Mouse (Mus musculus) hindbrain, embryonic 15.5 days (tissue): Measurements from ENCODE around the gene Il24. TPM values are rescaled to one million over a fixed set of nuclear protein-coding genes. Genes with fewer than 3 reads are reported as not detected.

Experiments
- ATAC-seq: fragments of 200-750 bp; cut with Nextera tagmentation; 2 replicates; pipeline ENCODE4 v1.8.0; 2017; ENCODE audit warnings: low read depth, moderate number of reproducible peaks, moderate TSS enrichment; ENCODE audit not compliant: low FRiP score
- H3K27ac ChIP-seq: fragments of 300-500 bp; sonication (generic); replicated peaks from 2 replicates; pipeline ENCODE4 v1.5.1; 2015; ENCODE audit warnings: mild to moderate bottlenecking, inconsistent platforms
- H3K27me3 ChIP-seq: fragments of 300-500 bp; sonication (generic); 2 replicates; pipeline ENCODE4 v1.6.1; 2015; ENCODE audit warnings: control low read depth, inconsistent platforms
- H3K36me3 ChIP-seq: fragments of 300-500 bp; sonication (generic); 2 replicates; pipeline ENCODE4 v1.6.1; 2015; ENCODE audit warnings: control low read depth, inconsistent platforms
- H3K4me1 ChIP-seq: fragments of 300-500 bp; sonication (generic); replicated peaks from 2 replicates; pipeline ENCODE4 v1.6.1; 2015; ENCODE audit warnings: control low read depth, inconsistent platforms
- H3K4me2 ChIP-seq: fragments of 300-500 bp; sonication (generic); 2 replicates; pipeline ENCODE4 v1.6.1; 2015; ENCODE audit warnings: moderate library complexity, mild to moderate bottlenecking, inconsistent platforms
- H3K4me3 ChIP-seq: fragments of 300-500 bp; sonication (generic); 2 replicates; pipeline ENCODE4 v1.5.1; 2015; ENCODE audit warnings: mild to moderate bottlenecking, inconsistent platforms
- H3K9ac ChIP-seq: fragments of 300-500 bp; sonication (generic); 2 replicates; pipeline ENCODE4 v1.6.1; 2015; ENCODE audit warnings: inconsistent platforms
- H3K9me3 ChIP-seq: fragments of 300-500 bp; sonication (generic); 2 replicates; pipeline ENCODE4 v1.6.1; 2016; ENCODE audit warnings: control low read depth, inconsistent platforms
- WGBS: fragments of 180-500 bp; shearing (Covaris S2); methylation state at CpG from one replicate; pipeline ENCODE4 v1.1.7; 2015; 5-methylcytosine and 5-hydroxymethylcytosine counted together
- polyA plus RNA-seq: library from polyadenylated mRNA; unstranded; fragments of >200 nt; fragmentation: Nextera tagmentation; extraction: Ambion mirVana; gene quantifications from 2 replicates; pipeline ENCODE4 v1.2.1, GENCODE M21; 2015

Gene Il24
- not detected in 2 replicates for polyA plus RNA-seq

GRCm38 (mm10) chr1:130887354-130887753, at the start of gene Il24:
Gene Il24 (minus strand): TSS chr1:130887454.
- Histone ChIP-seq H3K4me3 (no peak within 1 kb of the TSS), H3K27ac (no peak within 1 kb of the TSS), H3K9ac (no peak within 1 kb of the TSS), H3K9me3 (no peaks in the 10 kb centered on the region), H3K36me3 (no peaks in the 10 kb centered on the region), H3K4me2 (no peak within 1 kb of the TSS), H3K4me1 (no peaks in the 10 kb centered on the region), H3K27me3 (no peaks in the 10 kb centered on the region)
- ATAC-seq = no peak

GRCm38 (mm10) chr1:130936351-130936750, 49.1 kb upstream of the Il24 start:
- Histone ChIP-seq H3K9me3 (no peaks in the 10 kb centered on the region), H3K4me3 (no peak overlapping the region), H3K4me2 (no peak overlapping the region), H3K4me1 (no peaks in the 10 kb centered on the region), H3K36me3 (no peaks in the 10 kb centered on the region), H3K27me3 (no peaks in the 10 kb centered on the region), H3K9ac (no peak overlapping the region), H3K27ac (no peak overlapping the region)
- WGBS = 65% methylated on average over 6 of the region's 6 CpGs
- ATAC-seq = no peak

- H3K4me1 ChIP-seq = no peaks in the 10 kb centered on the region
- no peak for ATAC-seq
- no peaks in the 10 kb centered on the region for H3K36me3 ChIP-seq
- H3K9ac ChIP-seq = no peak overlapping the region
- no peaks in the 10 kb centered on the region for H3K27me3 ChIP-seq
- H3K4me3 ChIP-seq = no peak overlapping the region
- H3K4me2 ChIP-seq = no peak overlapping the region
- no peak overlapping the region for H3K27ac ChIP-seq
- no peaks in the 10 kb centered on the region for H3K9me3 ChIP-seq
Measured at GRCm38 (mm10) chr1:130926484-130926883, 39.2 kb upstream of the Il24 start.

- Histone ChIP-seq H3K27ac (no peak overlapping the region), H3K4me2 (no peak overlapping the region), H3K9me3 (no peaks in the 10 kb centered on the region), H3K4me1 (no peaks in the 10 kb centered on the region), H3K36me3 (no peaks in the 10 kb centered on the region), H3K9ac (no peak overlapping the region), H3K4me3 (no peak overlapping the region), H3K27me3 (no peaks in the 10 kb centered on the region)
- no peak for ATAC-seq
- 50% methylated on average over 1 of the region's 1 CpGs for WGBS
Measured at GRCm38 (mm10) chr1:130918323-130918980, 31.2 kb upstream of the Il24 start.

GRCm38 (mm10) chr1:130911401-130912010, 24.3 kb upstream of the Il24 start, which contains the start of gene Il20:
Gene Il20 (minus strand): TSS chr1:130911451.
- 68% methylated on average over 12 of the region's 12 CpGs for WGBS
- ATAC-seq = no peak

GRCm38 (mm10) chr1:130902505-130902904, 15.3 kb upstream of the Il24 start:
- no peak overlapping the region for H3K4me2 ChIP-seq
- H3K9ac ChIP-seq = no peak overlapping the region
- no peaks in the 10 kb centered on the region for H3K27me3 ChIP-seq
- no peak overlapping the region for H3K4me3 ChIP-seq
- H3K36me3 ChIP-seq = no peaks in the 10 kb centered on the region
- no peaks in the 10 kb centered on the region for H3K4me1 ChIP-seq
- H3K9me3 ChIP-seq = no peaks in the 10 kb centered on the region
- no peak overlapping the region for H3K27ac ChIP-seq
- 88% methylated on average over 7 of the region's 7 CpGs for WGBS
- no peak for ATAC-seq

More at GRCm38 (mm10) chr1:130911401-130912010, 24.3 kb upstream of the Il24 start, which contains the start of gene Il20:
- no peaks in the 10 kb centered on the region for H3K36me3 ChIP-seq
- no peak within 1 kb of the TSS for H3K9ac ChIP-seq
- no peak within 1 kb of the TSS for H3K4me2 ChIP-seq
- no peaks in the 10 kb centered on the region for H3K9me3 ChIP-seq
- no peaks in the 10 kb centered on the region for H3K4me1 ChIP-seq
- no peak within 1 kb of the TSS for H3K4me3 ChIP-seq
- H3K27me3 ChIP-seq = no peaks in the 10 kb centered on the region
- H3K27ac ChIP-seq = no peak within 1 kb of the TSS

- Histone ChIP-seq H3K36me3 (no peaks in the 10 kb centered on the region), H3K27me3 (no peaks in the 10 kb centered on the region), H3K4me2 (no peak overlapping the region), H3K27ac (no peak overlapping the region), H3K9ac (no peak overlapping the region), H3K4me1 (no peaks in the 10 kb centered on the region), H3K9me3 (no peaks in the 10 kb centered on the region), H3K4me3 (no peak overlapping the region)
- no peak for ATAC-seq
- 69% methylated on average over 6 of the region's 6 CpGs for WGBS
Measured at GRCm38 (mm10) chr1:130894468-130894867, 7.2 kb upstream of the Il24 start.

GRCm38 (mm10) chr1:130893329-130894040, 6.2 kb upstream of the Il24 start:
- 76% methylated on average over 9 of the region's 9 CpGs for WGBS
- H3K27me3 ChIP-seq = no peaks in the 10 kb centered on the region
- H3K36me3 ChIP-seq = no peaks in the 10 kb centered on the region
- no peaks in the 10 kb centered on the region for H3K4me1 ChIP-seq
- H3K27ac ChIP-seq = no peak overlapping the region
- no peaks in the 10 kb centered on the region for H3K9me3 ChIP-seq
- H3K9ac ChIP-seq = no peak overlapping the region
- H3K4me3 ChIP-seq = no peak overlapping the region
- H3K4me2 ChIP-seq = no peak overlapping the region
- ATAC-seq = no peak

- H3K4me2 ChIP-seq = no peak overlapping the region
- ATAC-seq = no peak
- no peaks in the 10 kb centered on the region for H3K9me3 ChIP-seq
- H3K27ac ChIP-seq = no peak overlapping the region
- no peak overlapping the region for H3K4me3 ChIP-seq
- no peak overlapping the region for H3K9ac ChIP-seq
- 65% methylated on average over 1 of the region's 1 CpGs for WGBS
- no peaks in the 10 kb centered on the region for H3K27me3 ChIP-seq
- H3K4me1 ChIP-seq = no peaks in the 10 kb centered on the region
- no peaks in the 10 kb centered on the region for H3K36me3 ChIP-seq
Measured at GRCm38 (mm10) chr1:130892446-130892845, 5.2 kb upstream of the Il24 start.

- WGBS = 91% methylated on average over 4 of the region's 4 CpGs
- Histone ChIP-seq H3K4me3 (no peak overlapping the region), H3K4me1 (no peaks in the 10 kb centered on the region), H3K27me3 (peaks cover 4% of the 10 kb centered on the region), H3K27ac (no peak overlapping the region), H3K9me3 (no peaks in the 10 kb centered on the region), H3K9ac (no peak overlapping the region), H3K36me3 (no peaks in the 10 kb centered on the region), H3K4me2 (no peak overlapping the region)
- ATAC-seq = no peak
Measured at GRCm38 (mm10) chr1:130883146-130883545, 4.1 kb downstream of the Il24 start.

- ATAC-seq = no peak
- H3K27me3 ChIP-seq = peaks cover 4% of the 10 kb centered on the region
- H3K36me3 ChIP-seq = no peaks in the 10 kb centered on the region
- H3K4me1 ChIP-seq = no peaks in the 10 kb centered on the region
- 94% methylated on average over 7 of the region's 7 CpGs for WGBS
- no peak overlapping the region for H3K4me2 ChIP-seq
- no peak overlapping the region for H3K4me3 ChIP-seq
- H3K9me3 ChIP-seq = no peaks in the 10 kb centered on the region
- no peak overlapping the region for H3K9ac ChIP-seq
- no peak overlapping the region for H3K27ac ChIP-seq
Measured at GRCm38 (mm10) chr1:130879927-130880326, 7.3 kb downstream of the Il24 start.

- H3K27me3 ChIP-seq = peaks cover 4% of the 10 kb centered on the region
- no peak overlapping the region for H3K27ac ChIP-seq
- 3% methylated on average over 43 of the region's 43 CpGs for WGBS
- H3K36me3 ChIP-seq = no peaks in the 10 kb centered on the region
- ATAC-seq = peak; percentile 82
- no peaks in the 10 kb centered on the region for H3K9me3 ChIP-seq
- peak overlapping the region; percentile 80 for H3K4me2 ChIP-seq
- no peaks in the 10 kb centered on the region for H3K4me1 ChIP-seq
- H3K4me3 ChIP-seq = peak overlapping the region; percentile 43
- H3K9ac ChIP-seq = peak overlapping the region; percentile 46
Measured at GRCm38 (mm10) chr1:130877889-130878614, 9.2 kb downstream of the Il24 start.
